Mouse (Mus musculus) CH12.LX (cell line): ENCODE measurements around the gene Itk. TPM values are rescaled to one million over a fixed set of nuclear protein-coding genes. Genes with fewer than 3 reads are reported as not detected.

Experiments used
- DNase-seq: peaks from one replicate; pipeline ENCODE4 v3.0.0-alpha.2; 2013; ENCODE audit errors: extremely low read depth
- H3K27ac ChIP-seq: 2 replicates; pipeline ENCODE4 v1.5.1; 2012; ENCODE audit warnings: low read depth, mild to moderate bottlenecking, control low read depth, moderate library complexity; ENCODE audit not compliant: insufficient read depth
- H3K27me3 ChIP-seq: replicated peaks from 2 replicates; pipeline ENCODE3; 2012; ENCODE audit warnings: inconsistent platforms
- H3K36me3 ChIP-seq, 2 experiments: replicated peaks in 1 of 2; 2 replicates each; pipeline versions ENCODE3 to v1.6.1; 2012; ENCODE audit warnings: inconsistent platforms in 1 of 2, low read length in 1 of 2, mild to moderate bottlenecking in 1 of 2, mixed read lengths in 1 of 2, moderate library complexity in 1 of 2; ENCODE audit not compliant: control insufficient read depth in 1 of 2, insufficient read depth in 1 of 2
- H3K4me1 ChIP-seq, 2 experiments: 2 replicates each; pipeline ENCODE4 v1.6.1; 2012; ENCODE audit warnings: inconsistent platforms in 1 of 2, moderate library complexity in 1 of 2; ENCODE audit not compliant: insufficient read depth in 2 of 2, control insufficient read depth in 1 of 2
- H3K4me2 ChIP-seq: 2 replicates; pipeline ENCODE4 v1.6.1; 2012; ENCODE audit warnings: low read depth, mild to moderate bottlenecking, control low read depth; ENCODE audit not compliant: poor library complexity, insufficient read depth, severe bottlenecking
- H3K4me3 ChIP-seq, 3 experiments: fragments of 150-350 bp in 1 of 3; sonication (generic) in 1 of 3; replicated peaks in 1 of 3; 2 replicates each; pipeline versions ENCODE3 to v1.5.1; 2011 to 2012; ENCODE audit warnings: low read depth in 2 of 3, low read length in 2 of 3, mild to moderate bottlenecking in 2 of 3, moderate library complexity in 2 of 3, control low read depth in 1 of 3, improper control_type of control experiment in 1 of 3, inconsistent platforms in 1 of 3, mixed read lengths in 1 of 3; ENCODE audit not compliant: poor library complexity in 1 of 3
- H3K79me2 ChIP-seq: replicated peaks from 2 replicates; pipeline ENCODE4 v1.6.1; 2012; ENCODE audit warnings: mild to moderate bottlenecking, moderate library complexity; ENCODE audit not compliant: control insufficient read depth, poor library complexity, insufficient read depth, severe bottlenecking; ENCODE audit errors: extremely low read depth
- H3K9ac ChIP-seq: 2 replicates; pipeline ENCODE4 v1.6.1; 2012; ENCODE audit warnings: low read depth, mild to moderate bottlenecking, control low read depth, moderate library complexity; ENCODE audit not compliant: insufficient read depth
- H3K9me3 ChIP-seq: replicated peaks from 2 replicates; pipeline ENCODE3; 2012; ENCODE audit warnings: low read length, inconsistent platforms, mixed read lengths
- BHLHE40 ChIP-seq: IDR thresholded peaks from 2 replicates; pipeline ENCODE4 v1.6.1; 2011; ENCODE audit warnings: mild to moderate bottlenecking, low read depth, low read length, improper control_type of control experiment
- CHD1 ChIP-seq: IDR thresholded peaks from 2 replicates; pipeline ENCODE4 v1.6.1; 2012; ENCODE audit warnings: low read depth, low read length, improper control_type of control experiment, inconsistent platforms
- CHD2 ChIP-seq: IDR thresholded peaks from 2 replicates; pipeline ENCODE4 v1.6.1; 2011; ENCODE audit warnings: low read length, improper control_type of control experiment
- E2F4 ChIP-seq: IDR thresholded peaks from 2 replicates; pipeline ENCODE4 v1.6.1; 2011; ENCODE audit warnings: low read depth, low read length, improper control_type of control experiment; ENCODE audit not compliant: insufficient replicate concordance
- ELF1 ChIP-seq: IDR thresholded peaks from 2 replicates; pipeline ENCODE4 v1.6.1; 2014; ENCODE audit warnings: low read depth, mild to moderate bottlenecking, inconsistent platforms, low read length, improper control_type of control experiment
- ETS1 ChIP-seq: conservative IDR thresholded peaks from 2 replicates; pipeline ENCODE4 v1.6.1; 2012; ENCODE audit warnings: low read depth, mild to moderate bottlenecking, inconsistent platforms, low read length, improper control_type of control experiment, moderate library complexity
- GABPA ChIP-seq: IDR thresholded peaks from 2 replicates; pipeline ENCODE4 v1.6.1; 2012; ENCODE audit warnings: low read depth, low read length, improper control_type of control experiment, inconsistent platforms; ENCODE audit not compliant: insufficient replicate concordance
- HCFC1 ChIP-seq: IDR thresholded peaks from 2 replicates; pipeline ENCODE4 v1.6.1; 2012; ENCODE audit warnings: low read depth, mild to moderate bottlenecking, inconsistent platforms, low read length, improper control_type of control experiment
- IRF4 ChIP-seq: IDR thresholded peaks from 2 replicates; pipeline ENCODE4 v1.6.1; 2014; ENCODE audit warnings: low read depth, mild to moderate bottlenecking, inconsistent platforms, low read length, improper control_type of control experiment
- JUN ChIP-seq: IDR thresholded peaks from 2 replicates; pipeline ENCODE4 v1.6.1; 2011; ENCODE audit warnings: low read depth, mild to moderate bottlenecking, low read length, improper control_type of control experiment, moderate library complexity; ENCODE audit not compliant: insufficient read depth
- JUND ChIP-seq: conservative IDR thresholded peaks from 2 replicates; pipeline ENCODE4 v1.6.1; 2011; ENCODE audit warnings: low read depth, low read length, improper control_type of control experiment
- KAT2A ChIP-seq: IDR thresholded peaks from 2 replicates; pipeline ENCODE4 v1.6.1; 2012; ENCODE audit warnings: low read length, improper control_type of control experiment, inconsistent platforms; ENCODE audit not compliant: insufficient replicate concordance
- MAFK ChIP-seq: IDR thresholded peaks from 2 replicates; pipeline ENCODE4 v1.6.1; 2011; ENCODE audit warnings: low read length, improper control_type of control experiment; ENCODE audit not compliant: insufficient replicate concordance
- MAX ChIP-seq: IDR thresholded peaks from 2 replicates; pipeline ENCODE4 v1.6.1; 2011; ENCODE audit warnings: low read length, improper control_type of control experiment
- MAZ ChIP-seq: IDR thresholded peaks from 2 replicates; pipeline ENCODE4 v1.6.1; 2012; ENCODE audit warnings: low read depth, mild to moderate bottlenecking, inconsistent platforms, low read length, improper control_type of control experiment, moderate library complexity
- MEF2A ChIP-seq: IDR thresholded peaks from 2 replicates; pipeline ENCODE4 v1.6.1; 2014; ENCODE audit warnings: low read depth, mild to moderate bottlenecking, inconsistent platforms, low read length, improper control_type of control experiment, borderline replicate concordance
- MXI1 ChIP-seq: IDR thresholded peaks from 2 replicates; pipeline ENCODE4 v1.6.1; 2011; ENCODE audit warnings: mild to moderate bottlenecking, low read depth, low read length, improper control_type of control experiment
- MYC ChIP-seq: IDR thresholded peaks from 2 replicates; pipeline ENCODE4 v1.6.1; 2011; ENCODE audit warnings: low read depth, mild to moderate bottlenecking, improper control_type of control experiment, low read length
- NELFE ChIP-seq: IDR thresholded peaks from 2 replicates; pipeline ENCODE4 v1.6.1; 2011; ENCODE audit warnings: low read depth, low read length, improper control_type of control experiment
- NRF1 ChIP-seq: IDR thresholded peaks from 2 replicates; pipeline ENCODE4 v1.6.1; 2014; ENCODE audit warnings: low read depth, mild to moderate bottlenecking, inconsistent platforms, low read length, improper control_type of control experiment, moderate library complexity
- PAX5 ChIP-seq: IDR thresholded peaks from 2 replicates; pipeline ENCODE4 v1.6.1; 2012; ENCODE audit warnings: low read length, inconsistent platforms, mixed read lengths
- POLR2A ChIP-seq: IDR thresholded peaks from 2 replicates; pipeline ENCODE4 v1.6.1; 2011; ENCODE audit warnings: low read depth, mild to moderate bottlenecking, improper control_type of control experiment, low read length
- POLR2AphosphoS2 ChIP-seq: IDR thresholded peaks from 2 replicates; pipeline ENCODE4 v1.6.1; 2011; ENCODE audit warnings: low read depth, low read length, improper control_type of control experiment
- RAD21 ChIP-seq: IDR thresholded peaks from 2 replicates; pipeline ENCODE4 v1.6.1; 2011; ENCODE audit warnings: low read depth, mild to moderate bottlenecking, low read length, improper control_type of control experiment, moderate library complexity
- RCOR1 ChIP-seq: conservative IDR thresholded peaks from 2 replicates; pipeline ENCODE4 v1.6.1; 2012; ENCODE audit warnings: low read depth, mild to moderate bottlenecking, inconsistent platforms, low read length, improper control_type of control experiment
- SIN3A ChIP-seq: IDR thresholded peaks from 2 replicates; pipeline ENCODE4 v1.6.1; 2012; ENCODE audit warnings: low read length, improper control_type of control experiment, inconsistent platforms
- TCF12 ChIP-seq: IDR thresholded peaks from 2 replicates; pipeline ENCODE4 v1.6.1; 2014; ENCODE audit warnings: low read depth, mild to moderate bottlenecking, inconsistent platforms, low read length, improper control_type of control experiment
- USF1 ChIP-seq: IDR thresholded peaks from 2 replicates; pipeline ENCODE4 v1.6.1; 2014; ENCODE audit warnings: low read depth, mild to moderate bottlenecking, inconsistent platforms, low read length, improper control_type of control experiment
- ZKSCAN1 ChIP-seq: IDR thresholded peaks from 2 replicates; pipeline ENCODE4 v1.6.1; 2012; ENCODE audit warnings: low read depth, inconsistent platforms, low read length, improper control_type of control experiment, borderline replicate concordance
- dilution Hi-C: fragments of 300-500 bp; cut with MboI; formaldehyde crosslinking; loops from 2 replicates; pipeline ENCODE4 v1.14.3; 2020; ENCODE audit warnings: low sequenced_read_pairs; ENCODE audit not compliant: extremely low pct_unique_long_range_greater_than_20kb, extremely low pct_ligation_motif_present
- in situ Hi-C: fragments of 300-500 bp; cut with MboI; formaldehyde crosslinking; loops from 3 replicates; pipeline ENCODE4 v1.14.3; 2019; ENCODE audit warnings: low sequenced_read_pairs, low pct_ligation_motif_present, low pct_unique_long_range_greater_than_20kb, mixed read lengths
- polyA plus RNA-seq: library from polyadenylated mRNA; unstranded; fragments of >175 nt; gene quantifications from 2 replicates; pipeline ENCODE4 v1.2.1, GENCODE M21; 2012; ENCODE audit warnings: low read depth; ENCODE audit not compliant: insufficient read length
- total RNA-seq, 2 experiments: library from RNA; depleted of rRNA; stranded (reverse); fragments of 300-350 nt in 1 of 2; fragments of >200 nt in 1 of 2; gene quantifications; 2 replicates each; pipeline ENCODE4 v1.2.3; 2012 to 2014

Gene Itk
- total and polyA plus RNA-seq, 3 experiments, result 0.11 to 0.64 (median 0.17) TPM

DNA sequence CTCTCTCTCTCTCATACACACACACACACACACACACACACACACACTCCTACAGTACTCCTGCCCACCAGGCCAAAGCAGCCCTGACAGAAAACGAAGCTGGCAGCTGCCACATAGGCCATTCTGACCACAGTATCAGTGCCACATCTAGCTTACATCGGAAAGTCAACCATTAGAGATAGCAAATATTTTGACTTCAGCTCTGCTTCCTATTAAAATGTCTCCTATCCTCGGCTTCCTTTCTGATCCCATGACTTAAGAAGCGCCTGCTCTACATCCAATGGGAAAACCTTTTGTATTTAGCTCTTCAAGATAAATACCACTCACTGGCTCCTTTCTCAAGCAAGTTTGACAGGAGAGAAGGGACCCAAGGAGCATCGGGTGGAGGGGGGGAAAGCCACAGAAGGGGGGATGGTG is 78.7 kb downstream of the Itk start:
- Histone ChIP-seq H3K4me1 (peaks cover 20 to 43% of the 10 kb centered on the region in 2 experiments), H3K9me3 (no peaks in the 10 kb centered on the region), H3K27me3 (peaks cover 3% of the 10 kb centered on the region), H3K4me2 (peak overlapping the region; percentile 85), H3K4me3 (peak overlapping the region; percentile 89 to 96 (median 94)), H3K79me2 (peaks cover 60% of the 10 kb centered on the region), H3K36me3 (peaks cover 3 to 16% of the 10 kb centered on the region in 2 experiments), H3K9ac (peak overlapping the region; percentile 90), H3K27ac (peak overlapping the region; percentile 97)
- in situ Hi-C loops (loop anchor here (5.0 kb wide), 1 partner anchor 33 kb away; no protein-coding TSS in a partner anchor), dilution Hi-C loops (no loop called here)
- TF ChIP-seq MXI1 (peak; percentile 39; the same call in 1 of the 2 replicates), RCOR1 (no peak), MAZ (no peak)
- DNase-seq, result no peak

GRCm38 (mm10) chr11:46309808-46310555 is 79.3 kb downstream of the Itk start:
- Histone ChIP-seq H3K4me3 (peak overlapping the region; percentile 89 to 96 (median 94)), H3K27ac (peak overlapping the region; percentile 97), H3K9me3 (no peaks in the 10 kb centered on the region), H3K4me2 (peak overlapping the region; percentile 85), H3K79me2 (peaks cover 62% of the 10 kb centered on the region), H3K36me3 (peaks cover 3 to 17% of the 10 kb centered on the region in 2 experiments), H3K27me3 (peaks cover 3% of the 10 kb centered on the region), H3K9ac (peak overlapping the region; percentile 90), H3K4me1 (peaks cover 21 to 45% of the 10 kb centered on the region in 2 experiments)
- in situ Hi-C loops, result loop anchor here (5.0 kb wide), 3 partner anchors 33 to 127 kb away; partner anchors contain the start of gene Med7
- TF ChIP-seq BHLHE40, result peak; percentile 75; the same call in 1 of the 2 replicates
- TF ChIP-seq MAX, result no peak; the same call in 1 of the 2 replicates
- TF ChIP-seq JUND, result no peak
- no peak; the same call in 1 of the 2 replicates for TF ChIP-seq MYC
- TF ChIP-seq HCFC1, result no peak
- no peak for TF ChIP-seq MEF2A
- TF ChIP-seq IRF4, result peak; percentile 12; the same call in 1 of the 2 replicates
- peak; percentile 20; the same call in 1 of the 2 replicates for TF ChIP-seq SIN3A
- 0 out of 2 replicates have a peak, but pooled peaks have one; percentile 19 for TF ChIP-seq NELFE
- no peak for TF ChIP-seq ZKSCAN1
- TF ChIP-seq POLR2A, result peak; percentile 31; the same call in 1 of the 2 replicates
- TF ChIP-seq E2F4, result no peak
- TF ChIP-seq ETS1, result peak; percentile 13
- TF ChIP-seq KAT2A, result 0 out of 2 replicates have a peak, but pooled peaks have one; percentile 5
- 0 out of 2 replicates have a peak, but pooled peaks have one; percentile 15 for TF ChIP-seq POLR2AphosphoS2
- no peak for TF ChIP-seq TCF12
- no peak for TF ChIP-seq PAX5
- no peak for TF ChIP-seq ELF1
- TF ChIP-seq MAZ, result no peak; the same call in 1 of the 2 replicates
- no peak for TF ChIP-seq CHD1
- TF ChIP-seq NRF1, result no peak
- TF ChIP-seq RAD21, result no peak
- peak; percentile 18 for TF ChIP-seq MXI1
- no peak for TF ChIP-seq JUN
- TF ChIP-seq MAFK, result peak; percentile 17; the same call in 1 of the 2 replicates
- TF ChIP-seq CHD2, result peak; percentile 67; the same call in 1 of the 2 replicates
- no peak for TF ChIP-seq USF1
- no peak for TF ChIP-seq GABPA
- dilution Hi-C loops, result no loop called here
- peak; percentile 67 for DNase-seq
